Mouse (Mus musculus) right cerebral cortex, adult 2 months (tissue): ENCODE data around the gene Myh9.
"Not testable (repeated sequence)": the region's sequence is repeated elsewhere in the genome, so short reads cannot be mapped to it uniquely, and the experiment has no call there.

Source experiments
- DNase-seq, 2 experiments: peaks; one replicate each; pipeline ENCODE4 v3.0.0; 2021 to 2022; ENCODE audit warnings: low spot score in 2 of 2

Myh9 gene

GRCm38 (mm10) chr15:77843494-77844041 lies 1.6 kb upstream of the Myh9 start:
- not testable (repeated sequence) for DNase-seq

- no peak for DNase-seq
These were observed 1.1 kb upstream of the Myh9 start for GRCm38 (mm10) chr15:77843046-77843445.

GRCm38 (mm10) chr15:77841361-77842046 lies 471 bp downstream of the Myh9 start:
- peak in 1 of 2 experiments; percentile 51 for DNase-seq

- peak in 1 of 2 experiments; percentile 28 for DNase-seq
These were observed 1.3 kb downstream of the Myh9 start for GRCm38 (mm10) chr15:77840450-77841360.

GRCm38 (mm10) chr15:77839529-77840286 lies 2.3 kb downstream of the Myh9 start:
- DNase-seq: no peak

GRCm38 (mm10) chr15:77838530-77839387 lies 3.2 kb downstream of the Myh9 start:
- no peak for DNase-seq

GRCm38 (mm10) chr15:77837444-77838117 lies 4.4 kb downstream of the Myh9 start:
- DNase-seq: no peak

- no peak for DNase-seq
These were observed 5.1 kb downstream of the Myh9 start for GRCm38 (mm10) chr15:77836692-77837443.

GRCm38 (mm10) chr15:77835930-77836653 lies 5.9 kb downstream of the Myh9 start:
- no peak for DNase-seq

GRCm38 (mm10) chr15:77834336-77835268 lies 7.4 kb downstream of the Myh9 start:
- DNase-seq: no peak

GRCm38 (mm10) chr15:77833731-77834130 lies 8.2 kb downstream of the Myh9 start:
- no peak for DNase-seq

GRCm38 (mm10) chr15:77833083-77833482 lies 8.9 kb downstream of the Myh9 start:
- DNase-seq: no peak

GRCm38 (mm10) chr15:77832458-77832904 lies 9.5 kb downstream of the Myh9 start:
- DNase-seq: no peak

GRCm38 (mm10) chr15:77831754-77832457 lies 10.1 kb downstream of the Myh9 start:
- DNase-seq: no peak

- no peak for DNase-seq
These were observed 10.8 kb downstream of the Myh9 start for GRCm38 (mm10) chr15:77831138-77831579.

- DNase-seq: no peak
These were observed 11.4 kb downstream of the Myh9 start for GRCm38 (mm10) chr15:77830481-77831137.
